Mouse (Mus musculus) kidney, adult 2 months (tissue): ENCODE results near the gene Adamts7. TPM values are rescaled to one million over a fixed set of nuclear protein-coding genes. Genes with fewer than 3 reads are reported as not detected.

Experiments used
- DNase-seq: peaks from one replicate; pipeline ENCODE4 v3.0.0; 2021
- H3K27ac ChIP-seq: fragments of 200-500 bp; 2 replicates; pipeline ENCODE4 v1.5.1; 2012; ENCODE audit warnings: low read depth, low read length, control low read depth, inconsistent platforms; ENCODE audit not compliant: insufficient read depth
- H3K27me3 ChIP-seq: fragments of 200-500 bp; replicated peaks from 2 replicates; pipeline ENCODE4 v1.6.1; 2012; ENCODE audit warnings: mild to moderate bottlenecking, moderate library complexity, low read length, inconsistent platforms; ENCODE audit not compliant: control insufficient read depth, insufficient read depth
- H3K36me3 ChIP-seq: fragments of 200-500 bp; 2 replicates; pipeline ENCODE4 v1.6.1; 2012; ENCODE audit warnings: mild to moderate bottlenecking, moderate library complexity, low read length, inconsistent platforms; ENCODE audit not compliant: control insufficient read depth, insufficient read depth
- H3K4me1 ChIP-seq: fragments of 200-500 bp; 2 replicates; pipeline ENCODE4 v1.6.1; 2011; ENCODE audit warnings: low read length; ENCODE audit not compliant: control insufficient read depth, insufficient read depth
- H3K4me3 ChIP-seq: fragments of 200-500 bp; 2 replicates; pipeline ENCODE4 v1.5.1; 2011; ENCODE audit warnings: mild to moderate bottlenecking, low read depth, low read length, control low read depth; ENCODE audit not compliant: insufficient read depth
- CTCF ChIP-seq: fragments of 200-500 bp; conservative IDR thresholded peaks from 2 replicates; pipeline ENCODE4 v1.5.1; 2011; ENCODE audit warnings: low read depth, mild to moderate bottlenecking, control low read depth, low read length, moderate library complexity, mixed read lengths; ENCODE audit not compliant: insufficient read depth, insufficient read length
- POLR2A ChIP-seq: fragments of 200-500 bp; IDR thresholded peaks from one replicate; pipeline ENCODE4 v1.6.1; 2011; ENCODE audit warnings: low read depth, low read length, control low read depth
- WGBS: fragments of 180-500 bp; shearing (Covaris S2); methylation state at CpG from one replicate; pipeline ENCODE4 v1.1.7; 2018; 5-methylcytosine and 5-hydroxymethylcytosine counted together
- polyA plus RNA-seq: library from polyadenylated mRNA; depleted of rRNA; stranded (reverse); fragments of >200 nt; gene quantifications from 2 replicates; pipeline ENCODE4 v1.2.3, GENCODE M21; 2012

Adamts7 gene
- polyA plus RNA-seq, 1 experiment = 9.4 TPM

GRCm38 (mm10) chr9:90172528-90173321 is 9.9 kb downstream of the Adamts7 start:
- WGBS = 80% methylated on average over 8 of the region's 8 CpGs

GRCm38 (mm10) chr9:90173330-90173729 is 10.5 kb downstream of the Adamts7 start:
- 86% methylated on average over 3 of the region's 3 CpGs for WGBS
- no peaks in the 10 kb centered on the region for H3K27me3 ChIP-seq
- DNase-seq = no peak
- no peaks in the 10 kb centered on the region for H3K4me1 ChIP-seq
- no peak for TF ChIP-seq POLR2A
- no peaks in the 10 kb centered on the region for H3K36me3 ChIP-seq
- no peak overlapping the region for H3K4me3 ChIP-seq
- H3K27ac ChIP-seq = no peak overlapping the region

More at GRCm38 (mm10) chr9:90172528-90173321, 9.9 kb downstream of the Adamts7 start:
- Histone ChIP-seq H3K27ac (no peak overlapping the region), H3K4me3 (no peak overlapping the region), H3K4me1 (no peaks in the 10 kb centered on the region), H3K27me3 (no peaks in the 10 kb centered on the region), H3K36me3 (no peaks in the 10 kb centered on the region)
- TF ChIP-seq POLR2A = no peak
- DNase-seq = no peak

- no peak for TF ChIP-seq POLR2A
- TF ChIP-seq CTCF = no peak
- Histone ChIP-seq H3K27me3 (no peaks in the 10 kb centered on the region), H3K27ac (no peak overlapping the region), H3K36me3 (no peaks in the 10 kb centered on the region), H3K4me3 (no peak overlapping the region), H3K4me1 (no peaks in the 10 kb centered on the region)
- 81% methylated on average over 5 of the region's 5 CpGs for WGBS
- no peak for DNase-seq
Measured at GRCm38 (mm10) chr9:90179409-90179808, 16.5 kb downstream of the Adamts7 start.

- H3K4me1 ChIP-seq = no peaks in the 10 kb centered on the region
- WGBS = 67% methylated on average over 6 of the region's 6 CpGs
- TF ChIP-seq POLR2A (no peak), CTCF (no peak)
- no peak overlapping the region for H3K27ac ChIP-seq
- no peak for DNase-seq
- H3K36me3 ChIP-seq = no peaks in the 10 kb centered on the region
- H3K4me3 ChIP-seq = no peak overlapping the region
- no peaks in the 10 kb centered on the region for H3K27me3 ChIP-seq
Measured at GRCm38 (mm10) chr9:90181656-90182388, 19.0 kb downstream of the Adamts7 start.

- Histone ChIP-seq H3K4me3 (no peak overlapping the region), H3K36me3 (no peaks in the 10 kb centered on the region), H3K4me1 (no peaks in the 10 kb centered on the region), H3K27ac (no peak overlapping the region), H3K27me3 (no peaks in the 10 kb centered on the region)
- 82% methylated on average over 18 of the region's 18 CpGs for whole genome bisulfite sequencing
- TF ChIP-seq POLR2A (no peak), CTCF (no peak)
- DNase-seq = no peak
Measured at GRCm38 (mm10) chr9:90182636-90183421, 20.0 kb downstream of the Adamts7 start.

- no peaks in the 10 kb centered on the region for H3K36me3 ChIP-seq
- no peak overlapping the region for H3K27ac ChIP-seq
- WGBS = 75% methylated on average over 3 of the region's 3 CpGs
- no peaks in the 10 kb centered on the region for H3K4me1 ChIP-seq
- TF ChIP-seq POLR2A = no peak
- no peak for TF ChIP-seq CTCF
- DNase-seq = no peak
- no peak overlapping the region for H3K4me3 ChIP-seq
- no peaks in the 10 kb centered on the region for H3K27me3 ChIP-seq
Measured at GRCm38 (mm10) chr9:90183550-90183949, 20.7 kb downstream of the Adamts7 start.

- Histone ChIP-seq H3K27ac (no peak overlapping the region), H3K36me3 (no peaks in the 10 kb centered on the region), H3K27me3 (no peaks in the 10 kb centered on the region), H3K4me1 (no peaks in the 10 kb centered on the region), H3K4me3 (no peak overlapping the region)
- peak; percentile 76 for DNase-seq
- no peak for TF ChIP-seq CTCF
- TF ChIP-seq POLR2A = no peak
- 39% methylated on average over 8 of the region's 8 CpGs for WGBS
Measured at GRCm38 (mm10) chr9:90184116-90184515, 21.2 kb downstream of the Adamts7 start.
